In genomic region chr6:68437184-68437583, GRCm38 (mm10) we compare ENCODE assay signal across 27 mouse cellular contexts.
DNase-seq lines count a peak whose midpoint lies in the region; ATAC-seq and TF ChIP-seq lines count a peak whose summit lies in the region.
"Had no signal": no experiment of that assay in that cellular context is flagged by ENCODE, and none has a peak within 500 bp of the region (broad histone marks: within the 10 kb centered on the region; RNA-seq: fewer than 3 reads in every experiment).

No protein-coding gene starts in this region.

- no peaks in the 10 kb centered on the region for H3K27me3 ChIP-seq in spleen, adult 2 months (ENCODE audit: control insufficient read depth, insufficient read depth, low read length)
- no peaks in the 10 kb centered on the region for H3K27me3 ChIP-seq in splenic B cell, adult 2 months (ENCODE audit: control insufficient read depth, insufficient read depth, low read length, poor library complexity, severe bottlenecking)
- H3K27me3 ChIP-seq: embryonic facial prominence, embryonic 13.5 days; forebrain, embryonic 12.5 days; forebrain, embryonic 15.5 days; heart, embryonic 13.5 days; Patski had no signal

- no peak for TF ChIP-seq POLR2A in spleen, adult 2 months (IDR thresholded peaks at IDR 0.05; ENCODE audit: low read depth, low read length)

- H3K4me1 ChIP-seq in spleen, adult 2 months (ENCODE audit: control insufficient read depth, insufficient read depth, insufficient read length): no peaks in the 10 kb centered on the region; the same call in 1 of the 2 replicates
- H3K4me1 ChIP-seq: embryonic facial prominence, embryonic 10.5 days; embryonic facial prominence, embryonic 13.5 days; forebrain, embryonic 12.5 days; forebrain, embryonic 15.5 days; heart, embryonic 10.5 days; heart, embryonic 13.5 days had no signal

- ATAC-seq in neutrophil, adult 5-6 weeks (ENCODE audit: extremely low read depth, insufficient number of reproducible peaks, low FRiP score, poor library complexity, severe bottlenecking): peak; percentile 69; the same call in 1 of the 2 replicates
- ATAC-seq: forebrain, embryonic 15.5 days; hindbrain, postnatal 0 days; Patski had no signal

- H3K36me3 ChIP-seq in spleen, adult 2 months (ENCODE audit: control insufficient read depth, insufficient read depth, low read length): no peaks in the 10 kb centered on the region
- H3K36me3 ChIP-seq in splenic B cell, adult 2 months (ENCODE audit: control insufficient read depth, insufficient read depth, low read length, poor library complexity, severe bottlenecking): no peaks in the 10 kb centered on the region
- H3K36me3 ChIP-seq: embryonic facial prominence, embryonic 10.5 days; embryonic facial prominence, embryonic 13.5 days; forebrain, embryonic 12.5 days; forebrain, embryonic 15.5 days; G1E; heart, embryonic 10.5 days; heart, embryonic 13.5 days had no signal

- no peak overlapping the region; the same call in 1 of the 2 replicates for H3K27ac ChIP-seq in spleen, adult 2 months (ENCODE audit: insufficient read depth, low read length)
- H3K27ac ChIP-seq: embryonic facial prominence, embryonic 10.5 days; embryonic facial prominence, embryonic 13.5 days; forebrain, embryonic 12.5 days; forebrain, embryonic 15.5 days; heart, embryonic 10.5 days; heart, embryonic 13.5 days; hindbrain, embryonic 14.5 days; hindbrain, postnatal 0 days had no signal

- DNase-seq in spleen, adult 2 months (ENCODE audit: low read depth in 1 of 2, low spot score in 2 of 2): peak; percentile 22 to 31
- no peak for DNase-seq in spleen, adult 12 weeks (ENCODE audit: low spot score)
- peak; percentile 72 for DNase-seq in splenic B cell, adult 2 months (ENCODE audit: low read depth, low spot score)
- no peak for DNase-seq in heart, adult 8-10 months (ENCODE audit: low spot score)
- DNase-seq in ovary, postnatal 14 days (ENCODE audit: low spot score): no peak
- DNase-seq: adrenal gland, adult 2 months; adrenal gland, postnatal 14 days; cerebellum, adult 11 months; cerebellum, adult 2 months; cerebellum, adult 9-11 months; cerebellum, postnatal 25 days; embryo, embryonic 11 days; gastrocnemius, postnatal 25 days; heart, postnatal 14 days; heart, postnatal 4 days had no signal

- H3K4me3 ChIP-seq in spleen, adult 2 months (ENCODE audit: extremely low read depth, insufficient read depth, insufficient read length): no peak overlapping the region
- H3K4me3 ChIP-seq: embryonic facial prominence, embryonic 10.5 days; embryonic facial prominence, embryonic 13.5 days; erythroblast, embryonic 14.5 days; forebrain, embryonic 12.5 days; forebrain, embryonic 15.5 days; heart, embryonic 10.5 days; heart, embryonic 13.5 days had no signal

- TF ChIP-seq CTCF in spleen, adult 2 months (IDR thresholded peaks at IDR 0.05; ENCODE audit: extremely low read depth, insufficient read depth, insufficient read length, insufficient replicate concordance): no peak

Comparison
In these comparisons a context has a peak if more than half of its experiments do, and no peak if none do; other contexts are left out.
1. DNase-seq: peak in spleen, adult 2 months (2 of 2) and splenic B cell, adult 2 months (single experiment); none in spleen, adult 12 weeks (single experiment), heart, adult 8-10 months (single experiment) and ovary, postnatal 14 days (single experiment).